Mouse (Mus musculus): ENCODE data around the gene Capzb. TPM values are rescaled to one million over a fixed set of nuclear protein-coding genes. Genes with fewer than 3 reads are reported as not detected.

Gene Capzb
- polyA plus RNA-seq (2017; shearing (Covaris generic)), result 460 TPM

GRCm38 (mm10) chr4:139192499-139193175, at the start of gene Capzb:
Gene Capzb, plus strand, starts transcription at chr4:139192899.

GRCm38 (mm10) chr4:139310171-139310898, 117.6 kb downstream of the Capzb start, which contains the start of the genes Pqlc2 and Akr7a5:
Gene Pqlc2, minus strand, starts transcription at chr4:139310708.
Gene Akr7a5, plus strand, starts transcription at chr4:139310744.

Other genes with a start within 250 kb of the Capzb start
- gene Rnf186, start 225.8 kb upstream of the Capzb start, polyA plus RNA-seq (2017; shearing (Covaris generic)), result not detected
- gene Tmco4, start 220.0 kb upstream of the Capzb start, polyA plus RNA-seq (2017; shearing (Covaris generic)), result 34.6 TPM
- gene Htr6, start 117.3 kb upstream of the Capzb start, polyA plus RNA-seq (2017; shearing (Covaris generic)), result not detected
- not detected for gene Nbl1, start 99.9 kb upstream of the Capzb start, polyA plus RNA-seq (2017; shearing (Covaris generic))
- 244 TPM for gene Minos1, start 61.8 kb upstream of the Capzb start, polyA plus RNA-seq (2017; shearing (Covaris generic))
- gene Pqlc2, start 117.8 kb downstream of the Capzb start, polyA plus RNA-seq (2017; shearing (Covaris generic)), result 7.7 TPM
- gene Akr7a5, start 117.8 kb downstream of the Capzb start, polyA plus RNA-seq (2017; shearing (Covaris generic)), result 30.2 TPM
- 97.4 TPM for gene Mrto4, start 159.7 kb downstream of the Capzb start, polyA plus RNA-seq (2017; shearing (Covaris generic))
- gene Emc1, start 159.7 kb downstream of the Capzb start, polyA plus RNA-seq (2017; shearing (Covaris generic)), result 45.6 TPM
- gene Ubr4, start 159.7 kb downstream of the Capzb start, polyA plus RNA-seq (2017; shearing (Covaris generic)), result 79.3 TPM

All from naive thymus-derived CD4-positive, alpha-beta T cell, adult 5 months (primary cell).